Mouse (Mus musculus) ES-E14 (cell line): ENCODE results near the gene Chchd6.

Experiments used
- CHD2 ChIP-seq: IDR thresholded peaks from 2 replicates; pipeline ENCODE4 v1.6.1; 2014; ENCODE audit warnings: mild to moderate bottlenecking, low read depth, low read length, inconsistent platforms
- MAFK ChIP-seq: IDR thresholded peaks from 2 replicates; pipeline ENCODE4 v1.6.1; 2014; ENCODE audit warnings: mild to moderate bottlenecking, low read depth, low read length, inconsistent platforms; ENCODE audit not compliant: insufficient read depth

DNA sequence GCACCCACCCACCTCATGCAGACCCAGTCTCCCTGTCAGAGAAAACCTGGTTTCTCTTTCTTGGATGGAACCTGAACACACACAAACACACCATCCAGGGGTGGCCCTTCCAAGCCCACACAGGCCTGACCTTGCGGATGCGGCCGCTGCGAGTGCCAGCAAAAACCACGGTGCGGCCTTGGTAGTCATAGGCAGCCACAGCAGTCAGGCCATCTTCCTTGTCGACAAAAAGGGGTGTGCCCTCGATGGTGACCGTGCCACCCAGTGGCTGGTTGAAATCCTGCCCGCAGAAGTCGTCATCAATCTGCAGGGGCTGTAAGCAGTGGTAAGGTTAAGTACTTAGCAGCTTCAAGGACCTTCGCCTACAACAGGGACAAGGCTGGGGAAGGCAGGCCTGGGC, 240.7 kb downstream of the Chchd6 start:
- TF ChIP-seq CHD2, result no peak
- no peak for TF ChIP-seq MAFK
